Mouse (Mus musculus): ENCODE measurements around the gene Fam207a.
A peak's percentile ranks its signal among the peaks of the same experiment; 100 is the strongest.

Fam207a gene

GRCm38 (mm10) chr10:77515385-77516348 lies at the start of gene Fam207a:
TSS of gene Fam207a (minus strand) at chr10:77515785.
- DNase-seq (ENCODE audit: low spot score in 2 of 2): peak; percentile 90 to 96

- DNase-seq (ENCODE audit: low spot score in 2 of 2): no peak
Observed at GRCm38 (mm10) chr10:77565005-77565404, 49.4 kb upstream of the Fam207a start.

DNA sequence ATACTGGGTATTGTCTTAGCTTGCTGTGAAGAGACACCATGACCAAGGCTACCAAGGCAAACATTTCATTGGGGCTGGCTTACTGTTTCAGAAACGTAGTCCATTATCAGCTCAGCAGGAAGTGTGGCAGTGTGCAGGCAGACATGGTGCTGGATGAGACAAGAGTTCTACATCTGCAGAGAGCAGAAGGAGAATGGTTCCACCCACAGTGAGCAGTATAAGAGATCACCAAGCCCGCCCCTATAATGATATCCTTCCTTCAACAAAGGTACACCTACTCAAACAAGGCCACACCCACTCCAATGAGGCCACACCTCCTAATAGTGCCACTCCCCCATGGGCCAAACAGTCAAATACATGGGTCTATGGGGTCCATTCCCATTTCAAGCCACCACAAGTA lies 45.9 kb upstream of the Fam207a start:
- DNase-seq (ENCODE audit: low spot score in 2 of 2): no peak

- DNase-seq (ENCODE audit: low spot score in 2 of 2): no peak
Observed at GRCm38 (mm10) chr10:77560830-77561229, 45.2 kb upstream of the Fam207a start.

GRCm38 (mm10) chr10:77560090-77560489 lies 44.5 kb upstream of the Fam207a start:
- DNase-seq (ENCODE audit: low spot score in 2 of 2): no peak

DNA sequence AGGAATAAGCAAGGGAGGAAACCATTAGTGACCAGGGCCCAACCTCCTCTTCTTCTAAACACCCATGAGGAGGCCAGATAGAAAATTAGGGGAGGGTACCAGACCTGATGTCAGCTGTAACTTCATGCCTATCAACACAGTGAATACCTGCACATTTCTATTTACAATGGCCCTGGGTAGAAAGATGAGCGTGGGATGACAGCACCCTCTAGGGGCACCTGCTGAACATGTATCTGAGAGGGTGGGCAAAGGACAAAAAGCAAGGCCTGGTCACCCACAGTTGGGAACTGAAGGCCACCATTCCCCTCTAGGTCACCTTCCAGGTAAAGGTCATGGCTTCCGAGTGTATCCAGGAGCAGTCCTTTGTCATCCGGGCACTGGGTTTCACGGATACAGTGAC lies 42.1 kb upstream of the Fam207a start:
- peak in 1 of 2 experiments; percentile 26 for DNase-seq (ENCODE audit: low spot score in 2 of 2)

GRCm38 (mm10) chr10:77556631-77557030 lies 41.0 kb upstream of the Fam207a start:
- DNase-seq (ENCODE audit: low spot score in 2 of 2): no peak

GRCm38 (mm10) chr10:77554918-77555317 lies 39.3 kb upstream of the Fam207a start:
- DNase-seq (ENCODE audit: low spot score in 2 of 2): no peak

DNA sequence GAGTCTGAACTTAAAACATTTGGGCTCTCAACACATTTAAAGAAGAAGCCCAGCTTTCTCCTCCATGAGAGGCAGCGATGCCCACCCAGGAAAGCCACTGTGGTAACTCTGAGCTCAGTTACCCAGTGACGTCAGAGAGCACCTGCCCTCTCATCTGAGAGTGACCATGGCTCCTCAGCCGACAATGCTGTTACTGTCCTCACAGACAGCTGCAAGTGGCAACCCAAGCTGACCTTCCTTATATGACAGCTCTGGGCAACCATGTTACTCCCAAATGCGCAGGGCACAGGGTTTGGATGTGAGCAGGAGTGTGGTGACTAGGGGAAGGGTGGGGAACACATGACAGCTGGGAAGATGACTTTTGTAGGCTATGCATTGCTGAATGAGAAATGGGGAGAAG lies 37.7 kb upstream of the Fam207a start:
- DNase-seq (ENCODE audit: low spot score in 2 of 2): no peak

DNA sequence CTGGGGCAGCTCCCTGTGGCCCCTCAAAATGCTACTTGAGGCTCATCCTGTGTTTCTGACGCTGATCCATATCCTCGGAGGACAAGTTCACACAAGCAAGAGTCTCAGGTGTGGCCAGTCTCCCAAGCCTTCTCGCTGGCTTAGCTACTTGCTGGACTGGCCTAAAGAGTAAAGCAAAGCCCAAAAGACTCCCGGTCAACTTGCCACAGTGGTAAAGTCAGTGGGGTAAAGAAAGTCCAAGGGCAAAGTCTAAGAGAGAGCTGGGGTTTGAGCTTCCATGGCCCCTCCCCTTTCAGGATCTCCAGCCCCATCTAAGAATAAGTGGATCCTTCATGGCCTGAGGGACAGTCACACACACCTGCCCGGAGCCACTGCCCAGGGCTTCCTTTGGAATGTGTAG lies 36.6 kb upstream of the Fam207a start:
- DNase-seq (ENCODE audit: low spot score in 2 of 2): no peak

DNA sequence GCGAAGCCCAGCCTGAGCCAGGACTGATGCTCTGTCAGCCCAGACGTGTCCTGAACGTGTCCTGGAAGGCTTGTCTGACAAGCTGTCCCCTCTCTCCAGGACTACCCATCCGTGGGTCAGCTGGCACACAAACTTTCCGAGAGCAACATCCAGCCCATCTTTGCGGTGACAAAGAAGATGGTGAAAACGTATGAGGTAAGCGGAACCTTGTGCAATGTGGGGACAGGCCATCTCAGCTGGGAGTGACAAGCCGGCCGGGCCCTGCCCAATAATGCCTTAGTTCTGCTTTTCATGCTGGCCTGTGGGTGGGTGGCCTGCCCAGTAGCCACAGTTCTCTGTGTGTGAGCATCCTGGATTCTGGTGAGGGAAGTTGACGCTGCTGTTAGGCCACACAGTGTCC lies 35.3 kb upstream of the Fam207a start:
- no peak for DNase-seq (ENCODE audit: low spot score in 2 of 2)

DNA sequence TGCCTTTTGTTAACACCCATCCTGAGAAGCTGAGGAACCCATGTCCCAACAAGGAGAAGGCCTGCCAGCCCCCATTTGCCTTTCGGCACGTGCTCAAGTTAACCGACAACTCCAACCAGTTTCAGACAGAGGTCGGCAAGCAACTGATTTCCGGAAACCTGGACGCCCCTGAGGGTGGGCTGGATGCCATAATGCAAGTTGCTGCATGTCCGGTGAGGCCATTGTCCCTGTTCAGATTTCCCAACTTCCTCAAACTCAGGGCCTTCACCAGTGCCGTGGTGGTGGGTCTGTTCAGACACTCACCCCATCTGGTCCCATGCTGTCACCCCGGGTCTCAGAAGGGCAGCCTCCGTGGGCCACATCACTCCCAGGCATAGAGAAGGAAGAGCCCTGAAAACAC lies 33.0 kb upstream of the Fam207a start:
- DNase-seq (ENCODE audit: low spot score in 2 of 2): no peak

DNA sequence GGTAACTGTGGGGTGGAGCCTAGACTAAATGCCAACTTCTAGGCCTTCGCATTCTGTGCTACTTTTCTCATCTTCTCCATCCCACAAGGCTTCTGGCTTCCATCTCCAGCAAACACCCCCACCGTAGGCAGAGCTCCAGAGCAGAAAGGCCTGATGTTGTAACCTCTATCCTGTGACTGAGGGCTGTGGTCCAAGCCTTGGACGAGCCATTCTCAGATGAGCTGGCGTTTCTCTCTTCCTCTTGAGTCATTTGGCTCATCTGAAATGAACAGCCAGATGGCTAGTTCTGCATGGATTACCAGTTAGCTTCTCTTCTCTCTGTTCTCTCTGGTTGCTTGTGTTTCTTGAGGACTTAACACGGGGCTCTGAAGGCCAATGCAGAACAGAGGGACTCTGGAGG lies 29.3 kb upstream of the Fam207a start:
- no peak for DNase-seq (ENCODE audit: low spot score in 2 of 2)

- DNase-seq (ENCODE audit: low spot score in 2 of 2): no peak
Observed at GRCm38 (mm10) chr10:77543226-77543625, 27.6 kb upstream of the Fam207a start.

GRCm38 (mm10) chr10:77541864-77542666 lies 26.5 kb upstream of the Fam207a start:
- DNase-seq (ENCODE audit: low spot score in 2 of 2): no peak

DNA sequence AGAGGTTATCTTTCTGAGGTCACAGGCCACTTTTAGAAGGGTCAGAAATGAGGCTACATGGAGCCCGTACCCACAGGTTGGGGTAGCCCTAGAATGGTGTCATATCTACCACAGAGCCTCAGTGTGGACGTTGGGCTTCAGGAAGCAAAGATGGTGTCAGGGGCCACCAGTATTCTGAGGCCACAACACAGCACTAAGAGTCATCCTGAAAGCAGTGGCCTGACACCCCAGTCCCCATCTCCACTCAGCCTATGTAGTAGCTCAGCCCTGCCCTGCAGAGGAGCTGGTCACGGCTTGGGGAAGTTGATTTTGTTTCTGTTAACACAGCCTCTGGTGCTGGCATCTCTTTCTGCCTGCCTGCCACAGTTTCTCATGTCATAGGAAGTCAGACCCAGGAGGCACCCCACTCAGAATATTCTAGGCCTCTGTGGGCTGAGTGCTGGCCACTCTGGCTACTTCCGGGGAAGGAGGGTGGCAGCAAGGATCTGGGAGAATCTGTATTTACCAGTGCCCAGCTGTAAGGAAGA lies 25.1 kb upstream of the Fam207a start:
- DNase-seq (ENCODE audit: low spot score in 2 of 2): no peak

- no peak for DNase-seq (ENCODE audit: low spot score in 2 of 2)
Observed at GRCm38 (mm10) chr10:77539320-77539945, 23.8 kb upstream of the Fam207a start.

DNA sequence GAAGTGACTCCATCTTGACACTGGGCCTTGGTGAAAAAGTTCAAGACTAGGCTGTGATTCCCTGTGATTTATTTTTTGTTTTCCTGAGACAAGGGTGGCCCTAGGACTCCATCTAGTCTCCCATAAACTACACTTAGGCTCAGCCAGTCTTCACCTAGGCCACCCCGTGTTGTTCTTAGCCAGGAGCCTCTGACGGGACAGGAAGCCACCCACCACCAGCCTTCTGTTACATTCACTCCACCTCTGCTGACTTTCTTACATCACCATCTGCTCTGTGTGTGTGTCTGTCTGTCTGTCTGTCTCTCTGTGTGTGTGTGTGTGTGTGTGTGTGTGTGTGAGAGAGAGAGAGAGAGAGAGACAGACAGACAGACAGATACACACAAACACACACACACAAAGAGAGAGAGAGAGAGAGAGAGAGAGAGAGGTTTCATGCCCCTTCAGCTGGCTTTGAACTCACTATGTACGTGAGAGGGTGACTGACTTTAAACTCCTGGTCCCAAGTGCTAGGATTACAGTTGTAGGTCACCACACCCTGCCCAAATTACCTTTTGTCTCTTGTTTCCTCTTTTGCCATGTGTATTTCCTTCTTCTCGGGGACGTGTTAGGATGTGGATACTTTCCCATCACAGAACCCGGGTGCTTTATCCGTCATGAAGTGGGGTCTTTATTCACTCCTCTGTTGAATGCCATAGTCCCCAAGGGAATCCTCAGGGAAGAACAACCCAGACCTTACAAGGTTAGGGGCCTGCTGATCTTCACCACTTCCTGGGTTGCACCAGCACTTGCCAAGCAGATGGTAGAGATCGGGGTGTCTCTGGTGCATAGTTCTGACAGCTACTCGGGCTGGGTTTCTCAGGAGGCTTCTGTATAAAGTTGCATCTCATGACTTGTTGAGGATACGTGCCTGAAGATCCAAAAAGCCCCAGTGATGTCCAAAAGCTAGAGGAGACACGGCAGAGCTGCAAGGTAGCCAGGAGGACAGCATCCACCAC lies 21.9 kb upstream of the Fam207a start:
- peak in 1 of 2 experiments; percentile 40 for DNase-seq (ENCODE audit: low spot score in 2 of 2)

DNA sequence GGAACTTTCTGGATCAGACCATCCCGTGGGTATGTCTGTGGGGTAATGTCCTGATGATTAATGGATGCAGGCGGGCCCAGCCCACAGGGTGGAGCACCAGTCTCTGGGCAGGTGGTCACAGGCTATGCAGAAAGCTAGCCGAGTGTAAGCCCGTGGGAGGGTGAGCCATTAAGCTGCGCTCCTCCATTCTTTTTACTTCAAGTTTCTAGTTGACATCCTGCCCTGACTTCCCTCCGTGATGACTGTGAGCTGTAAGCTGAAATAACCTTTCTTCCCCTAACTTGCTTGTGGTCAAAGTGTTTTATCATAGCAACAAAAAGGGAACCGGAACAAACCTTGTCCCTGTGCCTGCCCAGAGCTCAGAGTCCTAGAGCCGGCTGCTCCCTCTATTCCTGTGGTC lies 21.1 kb upstream of the Fam207a start:
- no peak for DNase-seq (ENCODE audit: low spot score in 2 of 2)

- no peak for DNase-seq (ENCODE audit: low spot score in 2 of 2)
Observed at GRCm38 (mm10) chr10:77532020-77532413, 16.4 kb upstream of the Fam207a start.
